Mouse (Mus musculus): ENCODE results near the gene Ptgs1. TPM values are rescaled to one million over a fixed set of nuclear protein-coding genes. Genes with fewer than 3 reads are reported as not detected.
A peak's percentile ranks its signal among the peaks of the same experiment; 100 is the strongest.

Gene Ptgs1
- polyA plus RNA-seq, 1 experiment = 44.4 TPM

GRCm38 (mm10) chr2:36214023-36214422, 16.2 kb upstream of the Ptgs1 start:
- 13% methylated on average over 8 of the region's 8 CpGs for WGBS
- no peak overlapping the region for H3K27ac ChIP-seq (ENCODE audit: insufficient read depth, low read length)
- no peak overlapping the region for H3K4me3 ChIP-seq (ENCODE audit: extremely low read depth, insufficient read depth, insufficient read length)
- H3K36me3 ChIP-seq (ENCODE audit: control insufficient read depth, insufficient read depth, low read length) = no peaks in the 10 kb centered on the region
- H3K27me3 ChIP-seq (ENCODE audit: control insufficient read depth, insufficient read depth, low read length) = 0 out of 2 replicates have a peak, but pooled peaks cover 2% of the 10 kb centered on the region
- peaks cover 14% of the 10 kb centered on the region; the same call in 1 of the 2 replicates for H3K4me1 ChIP-seq (ENCODE audit: control insufficient read depth, insufficient read depth, insufficient read length)
- TF ChIP-seq POLR2A (IDR thresholded peaks at IDR 0.05; ENCODE audit: low read depth, low read length) (no peak), CTCF (IDR thresholded peaks at IDR 0.05; ENCODE audit: extremely low read depth, insufficient read depth, insufficient read length, insufficient replicate concordance) (peak; percentile 82; the same call in 1 of the 2 replicates)
- DNase-seq (ENCODE audit: low read depth in 1 of 2, low spot score in 2 of 2) = peak; percentile 51 to 64

GRCm38 (mm10) chr2:36214425-36214824, 15.8 kb upstream of the Ptgs1 start:
- TF ChIP-seq CTCF (IDR thresholded peaks at IDR 0.05; ENCODE audit: extremely low read depth, insufficient read depth, insufficient read length, insufficient replicate concordance) (no peak), POLR2A (IDR thresholded peaks at IDR 0.05; ENCODE audit: low read depth, low read length) (no peak)
- H3K4me3 ChIP-seq (ENCODE audit: extremely low read depth, insufficient read depth, insufficient read length) = no peak overlapping the region
- no peak for DNase-seq (ENCODE audit: low read depth in 1 of 2, low spot score in 2 of 2)
- 0 out of 2 replicates have a peak, but pooled peaks cover 2% of the 10 kb centered on the region for H3K27me3 ChIP-seq (ENCODE audit: control insufficient read depth, insufficient read depth, low read length)
- H3K4me1 ChIP-seq (ENCODE audit: control insufficient read depth, insufficient read depth, insufficient read length) = peaks cover 14% of the 10 kb centered on the region; the same call in 1 of the 2 replicates
- H3K36me3 ChIP-seq (ENCODE audit: control insufficient read depth, insufficient read depth, low read length) = no peaks in the 10 kb centered on the region
- H3K27ac ChIP-seq (ENCODE audit: insufficient read depth, low read length) = no peak overlapping the region
- WGBS = 59% methylated on average over 5 of the region's 5 CpGs

- no peak for DNase-seq (ENCODE audit: low read depth in 1 of 2, low spot score in 2 of 2)
- Histone ChIP-seq H3K27me3 (ENCODE audit: control insufficient read depth, insufficient read depth, low read length) (0 out of 2 replicates have a peak, but pooled peaks cover 2% of the 10 kb centered on the region), H3K27ac (ENCODE audit: insufficient read depth, low read length) (no peak overlapping the region), H3K4me3 (ENCODE audit: extremely low read depth, insufficient read depth, insufficient read length) (no peak overlapping the region), H3K4me1 (ENCODE audit: control insufficient read depth, insufficient read depth, insufficient read length) (peaks cover 14% of the 10 kb centered on the region; the same call in 1 of the 2 replicates), H3K36me3 (ENCODE audit: control insufficient read depth, insufficient read depth, low read length) (no peaks in the 10 kb centered on the region)
- TF ChIP-seq CTCF (IDR thresholded peaks at IDR 0.05; ENCODE audit: extremely low read depth, insufficient read depth, insufficient read length, insufficient replicate concordance) (no peak), POLR2A (IDR thresholded peaks at IDR 0.05; ENCODE audit: low read depth, low read length) (no peak)
- WGBS = 86% methylated on average over 5 of the region's 5 CpGs
These were observed 15.0 kb upstream of the Ptgs1 start for GRCm38 (mm10) chr2:36215203-36215739.

GRCm38 (mm10) chr2:36216546-36216945, 13.7 kb upstream of the Ptgs1 start:
- Histone ChIP-seq H3K4me3 (ENCODE audit: extremely low read depth, insufficient read depth, insufficient read length) (no peak overlapping the region), H3K27me3 (ENCODE audit: control insufficient read depth, insufficient read depth, low read length) (0 out of 2 replicates have a peak, but pooled peaks cover 2% of the 10 kb centered on the region), H3K4me1 (ENCODE audit: control insufficient read depth, insufficient read depth, insufficient read length) (peaks cover 14% of the 10 kb centered on the region; the same call in 1 of the 2 replicates), H3K27ac (ENCODE audit: insufficient read depth, low read length) (peak overlapping the region; percentile 8; the same call in 1 of the 2 replicates), H3K36me3 (ENCODE audit: control insufficient read depth, insufficient read depth, low read length) (no peaks in the 10 kb centered on the region)
- TF ChIP-seq CTCF (IDR thresholded peaks at IDR 0.05; ENCODE audit: extremely low read depth, insufficient read depth, insufficient read length, insufficient replicate concordance) (no peak), POLR2A (IDR thresholded peaks at IDR 0.05; ENCODE audit: low read depth, low read length) (no peak)
- DNase-seq (ENCODE audit: low read depth in 1 of 2, low spot score in 2 of 2) = no peak

GRCm38 (mm10) chr2:36216953-36217573, 13.2 kb upstream of the Ptgs1 start:
- Histone ChIP-seq H3K27me3 (ENCODE audit: control insufficient read depth, insufficient read depth, low read length) (no peaks in the 10 kb centered on the region), H3K36me3 (ENCODE audit: control insufficient read depth, insufficient read depth, low read length) (no peaks in the 10 kb centered on the region), H3K4me1 (ENCODE audit: control insufficient read depth, insufficient read depth, insufficient read length) (peaks cover 14% of the 10 kb centered on the region; the same call in 1 of the 2 replicates), H3K27ac (ENCODE audit: insufficient read depth, low read length) (no peak overlapping the region), H3K4me3 (ENCODE audit: extremely low read depth, insufficient read depth, insufficient read length) (no peak overlapping the region)
- no peak for DNase-seq (ENCODE audit: low read depth in 1 of 2, low spot score in 2 of 2)
- TF ChIP-seq POLR2A (IDR thresholded peaks at IDR 0.05; ENCODE audit: low read depth, low read length) (no peak), CTCF (IDR thresholded peaks at IDR 0.05; ENCODE audit: extremely low read depth, insufficient read depth, insufficient read length, insufficient replicate concordance) (no peak)
- 10% methylated on average over 4 of the region's 4 CpGs for WGBS

- Histone ChIP-seq H3K4me3 (ENCODE audit: extremely low read depth, insufficient read depth, insufficient read length) (no peak overlapping the region), H3K36me3 (ENCODE audit: control insufficient read depth, insufficient read depth, low read length) (no peaks in the 10 kb centered on the region), H3K27me3 (ENCODE audit: control insufficient read depth, insufficient read depth, low read length) (no peaks in the 10 kb centered on the region), H3K27ac (ENCODE audit: insufficient read depth, low read length) (no peak overlapping the region), H3K4me1 (ENCODE audit: control insufficient read depth, insufficient read depth, insufficient read length) (peaks cover 14% of the 10 kb centered on the region; the same call in 1 of the 2 replicates)
- no peak for DNase-seq (ENCODE audit: low read depth in 1 of 2, low spot score in 2 of 2)
- WGBS = 11% methylated on average over 5 of the region's 5 CpGs
- TF ChIP-seq CTCF (IDR thresholded peaks at IDR 0.05; ENCODE audit: extremely low read depth, insufficient read depth, insufficient read length, insufficient replicate concordance) (no peak), POLR2A (IDR thresholded peaks at IDR 0.05; ENCODE audit: low read depth, low read length) (no peak)
These were observed 12.5 kb upstream of the Ptgs1 start for GRCm38 (mm10) chr2:36217692-36218233.
